Mouse (Mus musculus): ENCODE data around the gene Olfr1507.

Olfr1507 gene

GRCm38 (mm10) chr14:52495516-52495915 lies at the start of gene Olfr1507:
TSS of gene Olfr1507 (minus strand) at chr14:52495749.
- DNase-seq: no peak

- DNase-seq: no peak
These were observed 37.8 kb upstream of the Olfr1507 start for GRCm38 (mm10) chr14:52533336-52533735.

- DNase-seq: no peak
These were observed 29.4 kb upstream of the Olfr1507 start for GRCm38 (mm10) chr14:52524952-52525351.

GRCm38 (mm10) chr14:52467395-52467794 lies 28.2 kb downstream of the Olfr1507 start, which contains the start of gene Olfr1508:
TSS of gene Olfr1508 (minus strand) at chr14:52467495.
- DNase-seq: no peak

GRCm38 (mm10) chr14:52465738-52466137 lies 29.8 kb downstream of the Olfr1507 start:
- no peak for DNase-seq

GRCm38 (mm10) chr14:52461928-52462327 lies 33.6 kb downstream of the Olfr1507 start:
- no peak for DNase-seq

- DNase-seq: no peak
These were observed 44.4 kb downstream of the Olfr1507 start for GRCm38 (mm10) chr14:52451138-52451537.

GRCm38 (mm10) chr14:52442690-52443089 lies 52.9 kb downstream of the Olfr1507 start, which contains the start of gene Olfr1509:
TSS of gene Olfr1509 (plus strand) at chr14:52442990.
- no peak for DNase-seq
